Mouse (Mus musculus) mouse embryonic stem cell (cell line): ENCODE results near the gene Cnpy1.

Source experiments
- in situ Hi-C, 2 experiments: fragments of 300-500 bp; cut with MboI; formaldehyde crosslinking; loops; 1 replicate in 1 of 2; 3 replicates in 1 of 2; pipeline ENCODE4 v1.14.3; 2019 to 2020; ENCODE audit warnings: low sequenced_read_pairs in 2 of 2, low pct_unique_long_range_greater_than_20kb in 1 of 2, mixed read lengths in 1 of 2; ENCODE audit not compliant: unreplicated experiment in 1 of 2

Gene Cnpy1

GRCm38 (mm10) chr5:28245121-28245520 is 485 bp downstream of the Cnpy1 start:
- in situ Hi-C loops, result no loop called here

- in situ Hi-C loops, result no loop called here
Measured at GRCm38 (mm10) chr5:28243501-28244177, 2.0 kb downstream of the Cnpy1 start.

- in situ Hi-C loops, result no loop called here
Measured at GRCm38 (mm10) chr5:28241423-28241822, 4.2 kb downstream of the Cnpy1 start.

GRCm38 (mm10) chr5:28239829-28240228 is 5.8 kb downstream of the Cnpy1 start:
- in situ Hi-C loops, result no loop called here

GRCm38 (mm10) chr5:28238876-28239275 is 6.7 kb downstream of the Cnpy1 start:
- in situ Hi-C loops, result no loop called here

GRCm38 (mm10) chr5:28238152-28238551 is 7.5 kb downstream of the Cnpy1 start:
- in situ Hi-C loops, result no loop called here

- in situ Hi-C loops, result no loop called here
Measured at GRCm38 (mm10) chr5:28237715-28238114, 7.9 kb downstream of the Cnpy1 start.

- in situ Hi-C loops, result no loop called here
Measured at GRCm38 (mm10) chr5:28237055-28237454, 8.6 kb downstream of the Cnpy1 start.

- in situ Hi-C loops, result no loop called here
Measured at GRCm38 (mm10) chr5:28236098-28236497, 9.5 kb downstream of the Cnpy1 start.

GRCm38 (mm10) chr5:28232101-28232500 is 13.5 kb downstream of the Cnpy1 start:
- in situ Hi-C loops, result no loop called here

GRCm38 (mm10) chr5:28219596-28219995 is 26.0 kb downstream of the Cnpy1 start:
- in situ Hi-C loops, result no loop called here

- in situ Hi-C loops, result no loop called here
Measured at GRCm38 (mm10) chr5:28213441-28213840, 32.2 kb downstream of the Cnpy1 start.

- in situ Hi-C loops, result no loop called here
Measured at GRCm38 (mm10) chr5:28211651-28212310, 33.8 kb downstream of the Cnpy1 start.

GRCm38 (mm10) chr5:28210591-28211550 is 34.7 kb downstream of the Cnpy1 start:
- in situ Hi-C loops, result no loop called here

GRCm38 (mm10) chr5:28209549-28210431 is 35.8 kb downstream of the Cnpy1 start:
- in situ Hi-C loops, result no loop called here

GRCm38 (mm10) chr5:28208726-28209520 is 36.7 kb downstream of the Cnpy1 start:
- in situ Hi-C loops, result no loop called here

- in situ Hi-C loops, result no loop called here
Measured at GRCm38 (mm10) chr5:28207043-28207442, 38.6 kb downstream of the Cnpy1 start.

- in situ Hi-C loops, result no loop called here
Measured at GRCm38 (mm10) chr5:28206448-28206847, 39.2 kb downstream of the Cnpy1 start.
